Mouse (Mus musculus): Measurements from ENCODE around the gene Adcy2. TPM values are rescaled to one million over a fixed set of nuclear protein-coding genes. Genes with fewer than 3 reads are reported as not detected.

The Adcy2 gene
- polyA plus RNA-seq, 1 experiment, result not detected

GRCm38 (mm10) chr13:68996661-68997060 lies 2.7 kb downstream of the Adcy2 start:
- no peaks in the 10 kb centered on the region for H3K79me2 ChIP-seq (ENCODE audit: control insufficient read depth, insufficient read depth)
- no peak overlapping the region for H3ac ChIP-seq (ENCODE audit: control insufficient read depth, insufficient read length, low read depth)
- H3K4me3 ChIP-seq (ENCODE audit: insufficient read depth, poor library complexity, severe bottlenecking), result no peak overlapping the region
- H3K27me3 ChIP-seq (ENCODE audit: control insufficient read depth, insufficient read depth, insufficient read length), result no peaks in the 10 kb centered on the region
- no peak for TF ChIP-seq FOSL1 (IDR thresholded peaks at IDR 0.05; ENCODE audit: insufficient read depth, low read length, poor library complexity, severe bottlenecking)
- no peak for TF ChIP-seq MAX (IDR thresholded peaks at IDR 0.05)
- TF ChIP-seq USF1 (IDR thresholded peaks at IDR 0.05; ENCODE audit: low read depth), result no peak
- no peak for TF ChIP-seq MYOD1 (IDR thresholded peaks at IDR 0.05; ENCODE audit: control insufficient read depth, insufficient read length, low read depth)
- TF ChIP-seq CEBPB (IDR thresholded peaks at IDR 0.05; ENCODE audit: low read depth), result no peak
- no peak for TF ChIP-seq CTCF (IDR thresholded peaks at IDR 0.05; ENCODE audit: control insufficient read depth, insufficient read depth, insufficient read length)
- TF ChIP-seq MYOG (IDR thresholded peaks at IDR 0.05; ENCODE audit: control insufficient read depth, extremely low read depth, insufficient read length), result no peak
- no peaks in the 10 kb centered on the region for H3K79me3 ChIP-seq (ENCODE audit: low read depth)
- no peaks in the 10 kb centered on the region for H3K36me3 ChIP-seq (ENCODE audit: control insufficient read depth, insufficient read depth)

- H3K79me2 ChIP-seq (ENCODE audit: control insufficient read depth, insufficient read depth), result no peaks in the 10 kb centered on the region
- no peaks in the 10 kb centered on the region for H3K79me3 ChIP-seq (ENCODE audit: low read depth)
- H3K4me3 ChIP-seq (ENCODE audit: insufficient read depth, poor library complexity, severe bottlenecking), result no peak overlapping the region
- no peaks in the 10 kb centered on the region for H3K36me3 ChIP-seq (ENCODE audit: control insufficient read depth, insufficient read depth)
- TF ChIP-seq CEBPB (IDR thresholded peaks at IDR 0.05; ENCODE audit: low read depth), result no peak
- no peak for TF ChIP-seq MYOG (IDR thresholded peaks at IDR 0.05; ENCODE audit: control insufficient read depth, extremely low read depth, insufficient read length)
- no peak for TF ChIP-seq FOSL1 (IDR thresholded peaks at IDR 0.05; ENCODE audit: insufficient read depth, low read length, poor library complexity, severe bottlenecking)
- TF ChIP-seq USF1 (IDR thresholded peaks at IDR 0.05; ENCODE audit: low read depth), result no peak
- TF ChIP-seq MYOD1 (IDR thresholded peaks at IDR 0.05; ENCODE audit: control insufficient read depth, insufficient read length, low read depth), result no peak
- TF ChIP-seq CTCF (IDR thresholded peaks at IDR 0.05; ENCODE audit: control insufficient read depth, insufficient read depth, insufficient read length), result no peak
- TF ChIP-seq MAX (IDR thresholded peaks at IDR 0.05), result no peak
- H3ac ChIP-seq (ENCODE audit: control insufficient read depth, insufficient read length, low read depth), result no peak overlapping the region
- H3K27me3 ChIP-seq (ENCODE audit: control insufficient read depth, insufficient read depth, insufficient read length), result no peaks in the 10 kb centered on the region
Measured at GRCm38 (mm10) chr13:68985789-68986188, 13.6 kb downstream of the Adcy2 start.

GRCm38 (mm10) chr13:68984000-68984399 lies 15.3 kb downstream of the Adcy2 start:
- Histone ChIP-seq H3K36me3 (ENCODE audit: control insufficient read depth, insufficient read depth) (no peaks in the 10 kb centered on the region), H3K79me3 (ENCODE audit: low read depth) (no peaks in the 10 kb centered on the region), H3ac (ENCODE audit: control insufficient read depth, insufficient read length, low read depth) (no peak overlapping the region), H3K27me3 (ENCODE audit: control insufficient read depth, insufficient read depth, insufficient read length) (no peaks in the 10 kb centered on the region), H3K4me3 (ENCODE audit: insufficient read depth, poor library complexity, severe bottlenecking) (no peak overlapping the region), H3K79me2 (ENCODE audit: control insufficient read depth, insufficient read depth) (no peaks in the 10 kb centered on the region)
- TF ChIP-seq CEBPB (IDR thresholded peaks at IDR 0.05; ENCODE audit: low read depth) (no peak), CTCF (IDR thresholded peaks at IDR 0.05; ENCODE audit: control insufficient read depth, insufficient read depth, insufficient read length) (no peak), USF1 (IDR thresholded peaks at IDR 0.05; ENCODE audit: low read depth) (no peak), MAX (IDR thresholded peaks at IDR 0.05) (no peak), MYOG (IDR thresholded peaks at IDR 0.05; ENCODE audit: control insufficient read depth, extremely low read depth, insufficient read length) (no peak), MYOD1 (IDR thresholded peaks at IDR 0.05; ENCODE audit: control insufficient read depth, insufficient read length, low read depth) (no peak), FOSL1 (IDR thresholded peaks at IDR 0.05; ENCODE audit: insufficient read depth, low read length, poor library complexity, severe bottlenecking) (no peak)

- no peaks in the 10 kb centered on the region for H3K79me2 ChIP-seq (ENCODE audit: control insufficient read depth, insufficient read depth)
- H3K79me3 ChIP-seq (ENCODE audit: low read depth), result no peaks in the 10 kb centered on the region
- no peak for TF ChIP-seq CTCF (IDR thresholded peaks at IDR 0.05; ENCODE audit: control insufficient read depth, insufficient read depth, insufficient read length)
- TF ChIP-seq USF1 (IDR thresholded peaks at IDR 0.05; ENCODE audit: low read depth), result no peak
- TF ChIP-seq MYOD1 (IDR thresholded peaks at IDR 0.05; ENCODE audit: control insufficient read depth, insufficient read length, low read depth), result no peak
- no peak for TF ChIP-seq CEBPB (IDR thresholded peaks at IDR 0.05; ENCODE audit: low read depth)
- TF ChIP-seq FOSL1 (IDR thresholded peaks at IDR 0.05; ENCODE audit: insufficient read depth, low read length, poor library complexity, severe bottlenecking), result no peak
- TF ChIP-seq MAX (IDR thresholded peaks at IDR 0.05), result no peak
- no peak for TF ChIP-seq MYOG (IDR thresholded peaks at IDR 0.05; ENCODE audit: control insufficient read depth, extremely low read depth, insufficient read length)
- no peak overlapping the region for H3K4me3 ChIP-seq (ENCODE audit: insufficient read depth, poor library complexity, severe bottlenecking)
- no peak overlapping the region for H3ac ChIP-seq (ENCODE audit: control insufficient read depth, insufficient read length, low read depth)
- H3K27me3 ChIP-seq (ENCODE audit: control insufficient read depth, insufficient read depth, insufficient read length), result no peaks in the 10 kb centered on the region
- no peaks in the 10 kb centered on the region for H3K36me3 ChIP-seq (ENCODE audit: control insufficient read depth, insufficient read depth)
Measured at GRCm38 (mm10) chr13:68981048-68981447, 18.3 kb downstream of the Adcy2 start.

- Histone ChIP-seq H3K79me2 (ENCODE audit: control insufficient read depth, insufficient read depth) (no peaks in the 10 kb centered on the region), H3K79me3 (ENCODE audit: low read depth) (no peaks in the 10 kb centered on the region), H3K27me3 (ENCODE audit: control insufficient read depth, insufficient read depth, insufficient read length) (no peaks in the 10 kb centered on the region), H3K4me3 (ENCODE audit: insufficient read depth, poor library complexity, severe bottlenecking) (no peak overlapping the region), H3K36me3 (ENCODE audit: control insufficient read depth, insufficient read depth) (no peaks in the 10 kb centered on the region), H3ac (ENCODE audit: control insufficient read depth, insufficient read length, low read depth) (no peak overlapping the region)
- TF ChIP-seq CEBPB (IDR thresholded peaks at IDR 0.05; ENCODE audit: low read depth) (no peak), MYOD1 (IDR thresholded peaks at IDR 0.05; ENCODE audit: control insufficient read depth, insufficient read length, low read depth) (no peak), FOSL1 (IDR thresholded peaks at IDR 0.05; ENCODE audit: insufficient read depth, low read length, poor library complexity, severe bottlenecking) (no peak), MYOG (IDR thresholded peaks at IDR 0.05; ENCODE audit: control insufficient read depth, extremely low read depth, insufficient read length) (no peak), MAX (IDR thresholded peaks at IDR 0.05) (no peak), USF1 (IDR thresholded peaks at IDR 0.05; ENCODE audit: low read depth) (no peak), CTCF (IDR thresholded peaks at IDR 0.05; ENCODE audit: control insufficient read depth, insufficient read depth, insufficient read length) (no peak)
Measured at GRCm38 (mm10) chr13:68973143-68973542, 26.2 kb downstream of the Adcy2 start.

GRCm38 (mm10) chr13:68961580-68961979 lies 37.8 kb downstream of the Adcy2 start:
- no peaks in the 10 kb centered on the region for H3K27me3 ChIP-seq (ENCODE audit: control insufficient read depth, insufficient read depth, insufficient read length)
- no peak overlapping the region for H3ac ChIP-seq (ENCODE audit: control insufficient read depth, insufficient read length, low read depth)
- H3K79me2 ChIP-seq (ENCODE audit: control insufficient read depth, insufficient read depth), result no peaks in the 10 kb centered on the region
- no peak overlapping the region for H3K4me3 ChIP-seq (ENCODE audit: insufficient read depth, poor library complexity, severe bottlenecking)
- H3K79me3 ChIP-seq (ENCODE audit: low read depth), result no peaks in the 10 kb centered on the region
- TF ChIP-seq MYOD1 (IDR thresholded peaks at IDR 0.05; ENCODE audit: control insufficient read depth, insufficient read length, low read depth) (no peak), FOSL1 (IDR thresholded peaks at IDR 0.05; ENCODE audit: insufficient read depth, low read length, poor library complexity, severe bottlenecking) (no peak), CTCF (IDR thresholded peaks at IDR 0.05; ENCODE audit: control insufficient read depth, insufficient read depth, insufficient read length) (no peak), CEBPB (IDR thresholded peaks at IDR 0.05; ENCODE audit: low read depth) (no peak), MYOG (IDR thresholded peaks at IDR 0.05; ENCODE audit: control insufficient read depth, extremely low read depth, insufficient read length) (no peak), MAX (IDR thresholded peaks at IDR 0.05) (no peak), USF1 (IDR thresholded peaks at IDR 0.05; ENCODE audit: low read depth) (no peak)
- H3K36me3 ChIP-seq (ENCODE audit: control insufficient read depth, insufficient read depth), result no peaks in the 10 kb centered on the region
